Mouse (Mus musculus) midbrain, embryonic 14.5 days (tissue): ENCODE results near the gene Ccdc40. TPM values are rescaled to one million over a fixed set of nuclear protein-coding genes. Genes with fewer than 3 reads are reported as not detected.
"Not testable (repeated sequence)": the region's sequence is repeated elsewhere in the genome, so short reads cannot be mapped to it uniquely, and the experiment has no call there.

Source experiments
- ATAC-seq: fragments of 200-750 bp; cut with Nextera tagmentation; 2 replicates; pipeline ENCODE4 v1.8.0; 2017; ENCODE audit warnings: moderate number of reproducible peaks, moderate library complexity; ENCODE audit not compliant: low FRiP score, low TSS enrichment
- DNase-seq: peaks from one replicate; pipeline ENCODE4 v3.0.0-alpha.2; 2015
- H3K27ac ChIP-seq: fragments of 300-500 bp; sonication (generic); replicated peaks from 2 replicates; pipeline ENCODE4 v1.5.1; 2014; ENCODE audit warnings: mild to moderate bottlenecking, low read depth, low read length, moderate library complexity
- H3K27me3 ChIP-seq: fragments of 300-500 bp; sonication (generic); 2 replicates; pipeline ENCODE4 v1.6.1; 2014; ENCODE audit warnings: low read length, control low read depth, mixed read lengths; ENCODE audit not compliant: control insufficient read depth, insufficient read depth
- H3K36me3 ChIP-seq: fragments of 300-500 bp; sonication (generic); 2 replicates; pipeline ENCODE4 v1.6.1; 2014; ENCODE audit warnings: low read length, control low read depth; ENCODE audit not compliant: control insufficient read depth, insufficient read depth
- H3K4me1 ChIP-seq: fragments of 300-500 bp; sonication (generic); 2 replicates; pipeline ENCODE4 v1.6.1; 2014; ENCODE audit warnings: mild to moderate bottlenecking, antibody characterized with exemption, low read length, control low read depth; ENCODE audit not compliant: control insufficient read depth, insufficient read depth
- H3K4me2 ChIP-seq: fragments of 300-500 bp; sonication (generic); 2 replicates; pipeline ENCODE4 v1.6.1; 2014; ENCODE audit warnings: mild to moderate bottlenecking, low read length, moderate library complexity
- H3K4me3 ChIP-seq: fragments of 300-500 bp; sonication (generic); replicated peaks from 2 replicates; pipeline ENCODE4 v1.5.1; 2014; ENCODE audit warnings: low read depth, low read length
- H3K9ac ChIP-seq: fragments of 300-500 bp; sonication (generic); replicated peaks from 2 replicates; pipeline ENCODE4 v1.6.1; 2014; ENCODE audit warnings: mild to moderate bottlenecking, low read length, moderate library complexity
- H3K9me3 ChIP-seq: fragments of 300-500 bp; sonication (generic); 2 replicates; pipeline ENCODE4 v1.6.1; 2016; ENCODE audit warnings: low read length, control low read depth, mixed read lengths; ENCODE audit not compliant: control insufficient read depth
- WGBS: fragments of 180-500 bp; shearing (Covaris S2); extraction: QIAGEN DNeasy Blood & Tissue Kit; methylation state at CpG from one replicate; pipeline ENCODE4 v1.1.7; 2014; 5-methylcytosine and 5-hydroxymethylcytosine counted together
- polyA plus RNA-seq: library from polyadenylated mRNA; unstranded; fragments of >200 nt; fragmentation: Nextera tagmentation; extraction: Ambion mirVana; gene quantifications from 2 replicates; pipeline ENCODE4 v1.2.1, GENCODE M21; 2014

The Ccdc40 gene
- polyA plus RNA-seq, 1 experiment from 2014 or later: 13.3 TPM

GRCm38 (mm10) chr11:119272492-119272891 lies 44.1 kb downstream of the Ccdc40 start:
- 54% methylated on average over 3 of the region's 3 CpGs for WGBS
- H3K36me3 ChIP-seq: peaks cover 46% of the 10 kb centered on the region
- H3K27me3 ChIP-seq, DNase-seq, H3K4me2 ChIP-seq, H3K27ac ChIP-seq, ATAC-seq, H3K4me1 ChIP-seq, H3K9ac ChIP-seq, H3K9me3 ChIP-seq, H3K4me3 ChIP-seq: not testable (repeated sequence)

- Histone ChIP-seq H3K4me3 (no peak overlapping the region), H3K4me2 (no peak overlapping the region), H3K27me3 (no peaks in the 10 kb centered on the region), H3K9ac (no peak overlapping the region), H3K9me3 (no peaks in the 10 kb centered on the region), H3K36me3 (peaks cover 48% of the 10 kb centered on the region), H3K4me1 (peaks cover 8% of the 10 kb centered on the region), H3K27ac (no peak overlapping the region)
- DNase-seq (no peak), ATAC-seq (no peak)
- WGBS: 90% methylated on average over 8 of the region's 8 CpGs
These were observed 45.0 kb downstream of the Ccdc40 start for GRCm38 (mm10) chr11:119273186-119273930.

- 83% methylated on average over 15 of the region's 15 CpGs for WGBS
- Histone ChIP-seq H3K9ac (no peak overlapping the region), H3K27me3 (no peaks in the 10 kb centered on the region), H3K4me3 (no peak overlapping the region), H3K4me1 (no peaks in the 10 kb centered on the region), H3K9me3 (no peaks in the 10 kb centered on the region), H3K4me2 (no peak overlapping the region), H3K27ac (no peak overlapping the region), H3K36me3 (peaks cover 66% of the 10 kb centered on the region)
- no peak for ATAC-seq
- no peak for DNase-seq
These were observed 52.7 kb downstream of the Ccdc40 start for GRCm38 (mm10) chr11:119281030-119281429.

- H3K4me2 ChIP-seq: no peak overlapping the region
- no peaks in the 10 kb centered on the region for H3K27me3 ChIP-seq
- no peak overlapping the region for H3K27ac ChIP-seq
- peaks cover 90% of the 10 kb centered on the region for H3K36me3 ChIP-seq
- H3K4me1 ChIP-seq: no peaks in the 10 kb centered on the region
- ATAC-seq (no peak), DNase-seq (peak; percentile 47)
- no peaks in the 10 kb centered on the region for H3K9me3 ChIP-seq
- H3K4me3 ChIP-seq: no peak overlapping the region
- WGBS: 72% methylated on average over 9 of the region's 9 CpGs
- H3K9ac ChIP-seq: no peak overlapping the region
These were observed 57.6 kb downstream of the Ccdc40 start for GRCm38 (mm10) chr11:119285791-119286527.

GRCm38 (mm10) chr11:119287207-119287992 lies 59.0 kb downstream of the Ccdc40 start:
- 91% methylated on average over 20 of the region's 20 CpGs for WGBS
- H3K36me3 ChIP-seq: peaks cover 93% of the 10 kb centered on the region

GRCm38 (mm10) chr11:119292861-119293260 lies 64.5 kb downstream of the Ccdc40 start:
- not testable (repeated sequence) for ATAC-seq, H3K4me1 ChIP-seq, H3K27me3 ChIP-seq, H3K4me3 ChIP-seq, H3K4me2 ChIP-seq, H3K9me3 ChIP-seq, DNase-seq, H3K9ac ChIP-seq, H3K27ac ChIP-seq
- peaks cover 96% of the 10 kb centered on the region for H3K36me3 ChIP-seq
- 95% methylated on average over 8 of the region's 8 CpGs for WGBS

More at GRCm38 (mm10) chr11:119287207-119287992, 59.0 kb downstream of the Ccdc40 start:
- no peak for DNase-seq
- no peak for ATAC-seq
- Histone ChIP-seq H3K9me3 (no peaks in the 10 kb centered on the region), H3K4me3 (no peak overlapping the region), H3K4me2 (no peak overlapping the region), H3K27ac (no peak overlapping the region), H3K27me3 (no peaks in the 10 kb centered on the region), H3K4me1 (no peaks in the 10 kb centered on the region), H3K9ac (no peak overlapping the region)

- Histone ChIP-seq H3K36me3 (peaks cover 47% of the 10 kb centered on the region), H3K9me3 (no peaks in the 10 kb centered on the region), H3K4me3 (no peak overlapping the region), H3K4me2 (no peak overlapping the region; the same call in 1 of the 2 replicates), H3K9ac (no peak overlapping the region), H3K27ac (no peak overlapping the region), H3K4me1 (peaks cover 15% of the 10 kb centered on the region), H3K27me3 (no peaks in the 10 kb centered on the region)
- 91% methylated on average over 6 of the region's 6 CpGs for WGBS
- DNase-seq: no peak
- ATAC-seq: no peak
These were observed 69.6 kb downstream of the Ccdc40 start for GRCm38 (mm10) chr11:119297996-119298395.

GRCm38 (mm10) chr11:119298917-119299316 lies 70.5 kb downstream of the Ccdc40 start:
- Histone ChIP-seq H3K36me3 (peaks cover 38% of the 10 kb centered on the region), H3K27ac (no peak overlapping the region), H3K4me2 (peak overlapping the region; percentile 94), H3K27me3 (no peaks in the 10 kb centered on the region), H3K4me3 (peak overlapping the region; percentile 95), H3K9me3 (no peaks in the 10 kb centered on the region), H3K4me1 (peaks cover 15% of the 10 kb centered on the region), H3K9ac (peak overlapping the region; percentile 92)
- DNase-seq (no peak), ATAC-seq (no peak)
- 19% methylated on average over 7 of the region's 7 CpGs for WGBS
